Mouse (Mus musculus) MEL (cell line): Measurements from ENCODE around the gene Npsr1. TPM values are rescaled to one million over a fixed set of nuclear protein-coding genes. Genes with fewer than 3 reads are reported as not detected.

ENCODE experiments used
- DNase-seq: peaks from one replicate; pipeline ENCODE4 v3.0.0; 2011; ENCODE audit warnings: low read depth, low spot score
- H3K27ac ChIP-seq: 2 replicates; pipeline ENCODE4 v1.5.1; 2012; ENCODE audit warnings: low read depth, mild to moderate bottlenecking, control low read depth, low read length, moderate library complexity; ENCODE audit not compliant: control insufficient read depth
- H3K27me3 ChIP-seq, 2 experiments: fragments of 150-350 bp in 1 of 2; sonication (generic) in 1 of 2; 2 replicates each; pipeline ENCODE4 v1.6.1; 2012; ENCODE audit warnings: low read length in 2 of 2, mild to moderate bottlenecking in 2 of 2, improper control_type of control experiment in 1 of 2, moderate library complexity in 1 of 2; ENCODE audit not compliant: insufficient read depth in 2 of 2, control insufficient read depth in 1 of 2
- H3K36me3 ChIP-seq, 2 experiments: 2 replicates each; pipeline ENCODE4 v1.6.1; 2012 to 2014; ENCODE audit warnings: low read length in 2 of 2, improper control_type of control experiment in 1 of 2, inconsistent platforms in 1 of 2, mild to moderate bottlenecking in 1 of 2; ENCODE audit not compliant: insufficient read depth in 2 of 2, control insufficient read depth in 1 of 2
- H3K4me1 ChIP-seq, 2 experiments: fragments of 150-350 bp in 1 of 2; sonication (generic) in 1 of 2; 2 replicates each; pipeline ENCODE4 v1.6.1; 2012; ENCODE audit warnings: low read length in 2 of 2, improper control_type of control experiment in 1 of 2, mild to moderate bottlenecking in 1 of 2; ENCODE audit not compliant: insufficient read depth in 2 of 2, control insufficient read depth in 1 of 2
- H3K4me3 ChIP-seq, 2 experiments: fragments of 150-350 bp in 1 of 2; sonication (generic) in 1 of 2; 2 replicates each; pipeline ENCODE4 v1.5.1; 2012; ENCODE audit warnings: low read depth in 2 of 2, low read length in 2 of 2, mild to moderate bottlenecking in 2 of 2, moderate library complexity in 2 of 2, control low read depth in 1 of 2, improper control_type of control experiment in 1 of 2; ENCODE audit not compliant: control insufficient read depth in 1 of 2, insufficient read depth in 1 of 2
- H3K79me2 ChIP-seq: 2 replicates; pipeline ENCODE4 v1.6.1; 2012; ENCODE audit warnings: mild to moderate bottlenecking, low read length, moderate library complexity; ENCODE audit not compliant: control insufficient read depth, poor library complexity, insufficient read depth
- H3K9ac ChIP-seq: 2 replicates; pipeline ENCODE4 v1.6.1; 2012; ENCODE audit warnings: low read depth, mild to moderate bottlenecking, control low read depth, low read length, moderate library complexity; ENCODE audit not compliant: control insufficient read depth, poor library complexity, severe bottlenecking
- H3K9me3 ChIP-seq: fragments of 150-350 bp; sonication (generic); replicated peaks from 2 replicates; pipeline ENCODE4 v1.6.1; 2012; ENCODE audit warnings: mild to moderate bottlenecking, low read length, improper control_type of control experiment, moderate library complexity; ENCODE audit not compliant: insufficient read depth
- CTCF ChIP-seq, 3 experiments: IDR thresholded peaks in 2 of 3; conservative IDR thresholded peaks in 1 of 3; 2 replicates each; pipeline ENCODE4 v1.5.1; 2011 to 2012; ENCODE audit warnings: low read length in 3 of 3, low read depth in 2 of 3, mild to moderate bottlenecking in 2 of 3, improper control_type of control experiment in 1 of 3, inconsistent platforms in 1 of 3, mixed read lengths in 1 of 3, moderate library complexity in 1 of 3; ENCODE audit not compliant: control insufficient read depth in 1 of 3, insufficient read depth in 1 of 3, poor library complexity in 1 of 3, severe bottlenecking in 1 of 3
- ELF1 ChIP-seq: IDR thresholded peaks from 2 replicates; pipeline ENCODE4 v1.6.1; 2014; ENCODE audit warnings: low read depth, mild to moderate bottlenecking, inconsistent platforms, low read length, improper control_type of control experiment, moderate library complexity
- EP300 ChIP-seq, 2 experiments: IDR thresholded peaks; 2 replicates each; pipeline ENCODE4 v1.6.1; 2011; ENCODE audit warnings: improper control_type of control experiment in 2 of 2, low read length in 2 of 2, low read depth in 1 of 2, mild to moderate bottlenecking in 1 of 2
- GATA1 ChIP-seq: IDR thresholded peaks from 2 replicates; pipeline ENCODE4 v1.6.1; 2011; ENCODE audit warnings: low read depth, low read length, improper control_type of control experiment
- HCFC1 ChIP-seq: IDR thresholded peaks from 2 replicates; pipeline ENCODE4 v1.6.1; 2012; ENCODE audit warnings: low read depth, mild to moderate bottlenecking, inconsistent platforms, low read length, improper control_type of control experiment, moderate library complexity
- KAT2A ChIP-seq: conservative IDR thresholded peaks from 2 replicates; pipeline ENCODE4 v1.6.1; 2012; ENCODE audit warnings: low read depth, low read length, improper control_type of control experiment, inconsistent platforms
- MXI1 ChIP-seq: IDR thresholded peaks from 2 replicates; pipeline ENCODE4 v1.6.1; 2011; ENCODE audit warnings: mild to moderate bottlenecking, low read depth, low read length, improper control_type of control experiment
- MYB ChIP-seq: IDR thresholded peaks from 2 replicates; pipeline ENCODE4 v1.6.1; 2011; ENCODE audit warnings: mild to moderate bottlenecking, low read depth, low read length, improper control_type of control experiment
- MYC ChIP-seq: IDR thresholded peaks from 2 replicates; pipeline ENCODE4 v1.6.1; 2011; ENCODE audit warnings: low read depth, mild to moderate bottlenecking, low read length, improper control_type of control experiment, moderate library complexity
- NRF1 ChIP-seq: IDR thresholded peaks from 2 replicates; pipeline ENCODE4 v1.6.1; 2014; ENCODE audit warnings: low read depth, mild to moderate bottlenecking, inconsistent platforms, low read length, improper control_type of control experiment, moderate library complexity; ENCODE audit not compliant: poor library complexity, insufficient read depth, severe bottlenecking
- POLR2AphosphoS5 ChIP-seq: IDR thresholded peaks from 2 replicates; pipeline ENCODE4 v1.6.1; 2012; ENCODE audit warnings: low read depth, borderline replicate concordance, mild to moderate bottlenecking, inconsistent platforms, low read length, moderate library complexity, mixed read lengths
- RAD21 ChIP-seq: IDR thresholded peaks from 2 replicates; pipeline ENCODE4 v1.6.1; 2011; ENCODE audit warnings: mild to moderate bottlenecking, low read depth, low read length, improper control_type of control experiment
- RCOR1 ChIP-seq: IDR thresholded peaks from 2 replicates; pipeline ENCODE4 v1.6.1; 2012; ENCODE audit warnings: low read depth, mild to moderate bottlenecking, inconsistent platforms, low read length, improper control_type of control experiment
- SIN3A ChIP-seq: IDR thresholded peaks from 2 replicates; pipeline ENCODE4 v1.6.1; 2012; ENCODE audit warnings: low read length, improper control_type of control experiment, inconsistent platforms
- SMC3 ChIP-seq: IDR thresholded peaks from 2 replicates; pipeline ENCODE4 v1.6.1; 2011; ENCODE audit warnings: low read depth, low read length, improper control_type of control experiment
- TAL1 ChIP-seq: IDR thresholded peaks from 2 replicates; pipeline ENCODE4 v1.6.1; 2012; ENCODE audit warnings: mild to moderate bottlenecking, inconsistent platforms, low read length, moderate library complexity, mixed read lengths
- ZMIZ1 ChIP-seq: IDR thresholded peaks from 2 replicates; pipeline ENCODE4 v1.6.1; 2012; ENCODE audit warnings: low read depth, mild to moderate bottlenecking, inconsistent platforms, low read length, improper control_type of control experiment, moderate library complexity
- polyA plus RNA-seq, 2 experiments: library from polyadenylated mRNA; stranded (reverse) in 1 of 2; unstranded in 1 of 2; fragments of >175 nt in 1 of 2; fragments of >200 nt in 1 of 2; gene quantifications; 2 replicates each; pipeline versions ENCODE4 v1.2.1 to v1.2.4; 2012; ENCODE audit warnings: low replicate concordance in 2 of 2, low read depth in 1 of 2; ENCODE audit not compliant: insufficient read length in 2 of 2, insufficient read depth in 1 of 2, missing spikeins in 1 of 2
- total RNA-seq: library from RNA; depleted of rRNA; stranded (reverse); fragments of 300-350 nt; gene quantifications from 2 replicates; pipeline ENCODE4 v1.2.3, GENCODE M21; 2012

The Npsr1 gene
- total and polyA plus RNA-seq, 3 experiments = 0.08 TPM; not detected in 2

DNA sequence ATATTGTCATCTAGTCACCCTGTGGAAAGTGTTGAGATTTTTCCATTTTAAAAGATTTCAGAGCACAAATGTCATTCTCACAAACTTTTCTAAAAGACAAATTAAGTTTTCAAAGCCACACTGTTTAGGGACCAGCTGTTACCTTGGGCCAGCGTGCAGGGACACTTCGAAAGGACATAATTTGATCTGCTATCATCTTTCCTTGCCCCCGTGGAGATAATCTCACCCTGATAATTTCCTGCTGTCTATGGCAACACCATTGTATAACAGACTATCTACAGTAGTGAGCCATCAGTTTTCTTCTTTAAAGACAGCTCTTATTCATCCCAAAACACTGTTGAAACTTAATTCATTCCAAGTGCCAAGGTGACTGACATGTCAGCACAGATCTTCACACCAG lies 209.6 kb downstream of the Npsr1 start:
- Histone ChIP-seq H3K4me1 (no peaks in the 10 kb centered on the region), H3K9me3 (no peaks in the 10 kb centered on the region), H3K9ac (no peak overlapping the region), H3K4me3 (no peak overlapping the region), H3K36me3 (no peaks in the 10 kb centered on the region), H3K27ac (no peak overlapping the region), H3K27me3 (peaks cover 0 to 2% of the 10 kb centered on the region in 2 experiments; a peak in 1 of 4 replicates), H3K79me2 (no peaks in the 10 kb centered on the region)
- DNase-seq = no peak
- no peak for TF ChIP-seq TAL1

DNA sequence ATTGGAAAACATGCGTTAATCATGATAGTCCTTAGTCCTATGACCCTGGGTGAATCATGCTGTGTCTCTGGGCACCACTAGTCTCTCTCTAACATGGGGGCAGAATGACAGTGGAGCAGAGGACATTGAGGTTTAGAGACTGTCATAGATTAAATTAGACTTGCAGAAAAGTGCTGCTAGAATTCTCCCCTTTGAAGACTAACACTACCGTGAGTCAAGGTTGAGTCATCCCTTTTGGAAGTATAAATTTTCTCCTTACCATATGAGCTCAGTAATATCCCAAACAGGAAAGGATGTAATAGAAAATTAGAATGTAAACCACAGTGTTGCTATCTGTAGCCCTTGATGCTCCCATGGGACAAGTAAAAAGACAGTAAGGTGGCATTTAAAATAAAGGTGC lies 218.0 kb downstream of the Npsr1 start:
- Histone ChIP-seq H3K27ac (no peak overlapping the region), H3K9me3 (no peaks in the 10 kb centered on the region), H3K36me3 (no peaks in the 10 kb centered on the region), H3K9ac (no peak overlapping the region), H3K4me3 (no peak overlapping the region), H3K27me3 (no peaks in the 10 kb centered on the region), H3K4me1 (no peaks in the 10 kb centered on the region), H3K79me2 (no peaks in the 10 kb centered on the region)
- no peak for DNase-seq
- TF ChIP-seq RCOR1 (no peak), HCFC1 (no peak), RAD21 (no peak), ZMIZ1 (no peak), CTCF (IDR thresholded peaks at IDR 0.05 in 2 of 3, conservative IDR thresholded peaks at IDR 0.05 in 1 of 3; ENCODE audit: control insufficient read depth in 1 of 3, insufficient read depth in 1 of 3, low read depth in 2 of 3, low read length in 3 of 3, poor library complexity in 1 of 3, severe bottlenecking in 1 of 3) (no peak), TAL1 (no peak), SIN3A (no peak), NRF1 (no peak), MYB (no peak), ELF1 (no peak), MXI1 (no peak), SMC3 (no peak), KAT2A (no peak), POLR2AphosphoS5 (no peak), EP300 (IDR thresholded peaks at IDR 0.05; ENCODE audit: low read depth in 1 of 2, low read length in 2 of 2) (no peak), MYC (no peak), GATA1 (no peak)
